Mouse (Mus musculus) adrenal gland, adult 8-10 months (tissue): Measurements from ENCODE around the gene Trim47. TPM values are rescaled to one million over a fixed set of nuclear protein-coding genes. Genes with fewer than 3 reads are reported as not detected.
"Not testable (repeated sequence)": the region's sequence is repeated elsewhere in the genome, so short reads cannot be mapped to it uniquely, and the experiment has no call there.

Source experiments
- DNase-seq: peaks from one replicate; pipeline ENCODE4 v3.0.0; 2022
- total RNA-seq, 4 experiments: library from RNA; stranded (reverse); gene quantifications; 2 replicates each; pipeline ENCODE4 v1.2.4; 2022

Trim47 gene
- total RNA-seq, 4 experiments from 2014 or later: 11.1 to 20.4 (median 16.4) TPM

- DNase-seq: no peak
Observed at GRCm38 (mm10) chr11:116106963-116107776, 19.8 kb downstream of the Trim47 start.

- DNase-seq: no peak
Observed at GRCm38 (mm10) chr11:116106154-116106962, 20.7 kb downstream of the Trim47 start.

GRCm38 (mm10) chr11:116105065-116105464, 21.9 kb downstream of the Trim47 start:
- DNase-seq: no peak

GRCm38 (mm10) chr11:116104006-116104646, 22.9 kb downstream of the Trim47 start:
- DNase-seq: peak; percentile 76

- no peak for DNase-seq
Observed at GRCm38 (mm10) chr11:116103572-116103971, 23.4 kb downstream of the Trim47 start.

- DNase-seq: no peak
Observed at GRCm38 (mm10) chr11:116102472-116102871, 24.5 kb downstream of the Trim47 start.

- DNase-seq: no peak
Observed at GRCm38 (mm10) chr11:116101931-116102381, 25.1 kb downstream of the Trim47 start.

GRCm38 (mm10) chr11:116100839-116101238, 26.2 kb downstream of the Trim47 start:
- DNase-seq: no peak

GRCm38 (mm10) chr11:116100385-116100784, 26.6 kb downstream of the Trim47 start:
- no peak for DNase-seq

GRCm38 (mm10) chr11:116099462-116099861, 27.5 kb downstream of the Trim47 start:
- DNase-seq: no peak

- DNase-seq: no peak
Observed at GRCm38 (mm10) chr11:116098711-116099460, 28.1 kb downstream of the Trim47 start.

- no peak for DNase-seq
Observed at GRCm38 (mm10) chr11:116096213-116097108, 30.5 kb downstream of the Trim47 start.

GRCm38 (mm10) chr11:116095573-116095972, 31.4 kb downstream of the Trim47 start:
- DNase-seq: no peak

- DNase-seq: no peak
Observed at GRCm38 (mm10) chr11:116093771-116094565, 33.0 kb downstream of the Trim47 start.

GRCm38 (mm10) chr11:116092959-116093358, 34.1 kb downstream of the Trim47 start:
- not testable (repeated sequence) for DNase-seq

GRCm38 (mm10) chr11:116091591-116091990, 35.4 kb downstream of the Trim47 start:
- no peak for DNase-seq

GRCm38 (mm10) chr11:116089545-116089944, 37.5 kb downstream of the Trim47 start:
- no peak for DNase-seq

GRCm38 (mm10) chr11:116088741-116089394, 38.1 kb downstream of the Trim47 start:
- no peak for DNase-seq

GRCm38 (mm10) chr11:116088188-116088587, 38.8 kb downstream of the Trim47 start:
- DNase-seq: no peak
